Comparison of ENCODE assay signal across 29 mouse cellular contexts in the genomic region with DNA sequence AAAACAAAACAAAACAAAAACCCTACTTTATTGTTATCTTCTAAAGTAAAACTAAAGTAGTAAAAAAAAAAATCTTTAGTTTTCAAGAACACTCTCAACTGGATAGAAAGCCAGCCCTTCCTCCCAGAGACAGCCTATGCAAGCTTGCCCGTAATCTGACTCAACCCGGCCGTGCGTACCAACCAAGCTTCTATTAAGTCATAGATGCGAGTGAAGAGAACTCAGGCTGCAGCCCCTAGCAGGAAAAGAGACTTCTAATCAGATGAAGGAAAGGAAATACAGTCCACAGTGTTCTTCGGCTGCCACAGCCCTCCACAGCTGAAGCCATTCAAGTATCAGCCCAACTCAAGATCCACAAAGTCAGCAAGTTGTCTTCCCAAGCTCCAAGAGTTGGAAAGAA. TPM values are rescaled to one million over a fixed set of nuclear protein-coding genes. Genes with fewer than 3 reads are reported as not detected.
A peak's percentile ranks its signal among the peaks of the same experiment; 100 is the strongest.
DNase-seq lines count a peak whose midpoint lies in the region; ATAC-seq and TF ChIP-seq lines count a peak whose summit lies in the region.
"Had no signal": no experiment of that assay in that cellular context is flagged by ENCODE, and none has a peak within 500 bp of the region (broad histone marks: within the 10 kb centered on the region; RNA-seq: fewer than 3 reads in every experiment).

No protein-coding gene starts in this region.

- no peak for TF ChIP-seq EP300 in lung, postnatal 0 days (IDR thresholded peaks at IDR 0.05)
- no peak for TF ChIP-seq EP300 in liver, postnatal 0 days (IDR thresholded peaks at IDR 0.05; ENCODE audit: low read depth)

- peak; percentile 21 for DNase-seq in lung, postnatal 0 days (ENCODE audit: low spot score)
- no peak for DNase-seq in lung, postnatal 25 days (ENCODE audit: low spot score)
- DNase-seq in 416B (ENCODE audit: low read depth), result peak; percentile 51
- DNase-seq in MEL-GATA-1-ER (ENCODE audit: extremely low read depth, low read depth), result peak; percentile 28
- DNase-seq in liver, postnatal 0 days, result no peak
- DNase-seq: adrenal gland, adult 2 months; cerebellum, adult 11-12 months; cerebellum, postnatal 25 days; gastrocnemius, postnatal 14 days; heart, adult 18-20 months; heart, postnatal 10 days; kidney, adult 18-20 months; kidney, postnatal 4 days; lung, adult 18-20 months; thymus, postnatal 14 days had no signal

- no peak overlapping the region for H3K4me3 ChIP-seq in lung, postnatal 0 days (ENCODE audit: low read depth, low read length)
- no peak overlapping the region for H3K4me3 ChIP-seq in liver, postnatal 0 days (ENCODE audit: low read depth, low read length)
- H3K4me3 ChIP-seq in midbrain, embryonic 16.5 days (ENCODE audit: low read depth, low read length), result no peak overlapping the region
- H3K4me3 ChIP-seq: heart, embryonic 12.5 days; limb, embryonic 12.5 days; midbrain, embryonic 12.5 days had no signal

- H3K27ac ChIP-seq in lung, postnatal 0 days (ENCODE audit: low read length), result no peak overlapping the region
- H3K27ac ChIP-seq in liver, postnatal 0 days (ENCODE audit: low read depth), result no peak overlapping the region
- no peak overlapping the region for H3K27ac ChIP-seq in midbrain, embryonic 16.5 days (ENCODE audit: low read length)
- H3K27ac ChIP-seq: limb, embryonic 12.5 days; midbrain, embryonic 12.5 days; stomach, postnatal 0 days had no signal

- H3K4me1 ChIP-seq in lung, postnatal 0 days (ENCODE audit: insufficient read depth, low read depth, low read length), result no peaks in the 10 kb centered on the region
- no peaks in the 10 kb centered on the region for H3K4me1 ChIP-seq in liver, postnatal 0 days (ENCODE audit: insufficient read depth)
- H3K4me1 ChIP-seq in midbrain, embryonic 16.5 days (ENCODE audit: control insufficient read depth, insufficient read depth, low read length), result peaks cover 7% of the 10 kb centered on the region
- H3K4me1 ChIP-seq: limb, embryonic 12.5 days had no signal

- no peak overlapping the region for H3K4me2 ChIP-seq in lung, postnatal 0 days (replicated peaks; ENCODE audit: low read depth, low read length)
- no peak overlapping the region for H3K4me2 ChIP-seq in liver, postnatal 0 days (ENCODE audit: low read depth, low read length)
- no peak overlapping the region for H3K4me2 ChIP-seq in midbrain, embryonic 16.5 days (ENCODE audit: low read length)
- H3K4me2 ChIP-seq: heart, embryonic 12.5 days; limb, embryonic 12.5 days; liver, embryonic 11.5 days; midbrain, embryonic 12.5 days had no signal

- H3K9ac ChIP-seq in lung, postnatal 0 days (replicated peaks; ENCODE audit: low read depth), result no peak overlapping the region
- H3K9ac ChIP-seq in liver, postnatal 0 days (replicated peaks), result no peak overlapping the region
- no peak overlapping the region for H3K9ac ChIP-seq in midbrain, embryonic 16.5 days (ENCODE audit: low read depth, low read length)
- H3K9ac ChIP-seq: heart, embryonic 12.5 days; limb, embryonic 12.5 days; midbrain, embryonic 12.5 days had no signal

- 69% methylated on average over 6 of the region's 6 CpGs for WGBS in lung, postnatal 0 days
- WGBS in liver, postnatal 0 days (ENCODE audit: insufficient replicate concordance), result 40% methylated on average over 6 of the region's 6 CpGs
- 91% methylated on average over 6 of the region's 6 CpGs for WGBS in midbrain, embryonic 16.5 days

- H3K27me3 ChIP-seq in lung, postnatal 0 days (replicated peaks; ENCODE audit: insufficient read depth, low read length), result no peaks in the 10 kb centered on the region
- H3K27me3 ChIP-seq in liver, postnatal 0 days (ENCODE audit: insufficient read depth, low read length), result no peaks in the 10 kb centered on the region
- no peaks in the 10 kb centered on the region for H3K27me3 ChIP-seq in midbrain, embryonic 16.5 days (ENCODE audit: control insufficient read depth, insufficient read depth, low read depth, low read length)
- H3K27me3 ChIP-seq: heart, embryonic 12.5 days; limb, embryonic 12.5 days; midbrain, embryonic 12.5 days had no signal

- no peaks in the 10 kb centered on the region for H3K9me3 ChIP-seq in lung, postnatal 0 days (ENCODE audit: low read length)
- H3K9me3 ChIP-seq in liver, postnatal 0 days (ENCODE audit: low read length), result no peaks in the 10 kb centered on the region
- no peaks in the 10 kb centered on the region for H3K9me3 ChIP-seq in midbrain, embryonic 16.5 days (replicated peaks; ENCODE audit: control insufficient read depth, low read length, poor library complexity, severe bottlenecking)
- H3K9me3 ChIP-seq: heart, embryonic 12.5 days; limb, embryonic 12.5 days; midbrain, embryonic 12.5 days had no signal

- no peaks in the 10 kb centered on the region for H3K36me3 ChIP-seq in lung, postnatal 0 days (ENCODE audit: insufficient read depth, low read length)
- no peaks in the 10 kb centered on the region for H3K36me3 ChIP-seq in liver, postnatal 0 days (replicated peaks; ENCODE audit: insufficient read depth, low read length)
- H3K36me3 ChIP-seq in midbrain, embryonic 16.5 days (ENCODE audit: control insufficient read depth, insufficient read depth, low read length), result no peaks in the 10 kb centered on the region
- H3K36me3 ChIP-seq: heart, embryonic 12.5 days; limb, embryonic 12.5 days; midbrain, embryonic 12.5 days had no signal

- no peak for TF ChIP-seq CTCF in lung, postnatal 0 days (IDR thresholded peaks at IDR 0.05)
- TF ChIP-seq CTCF in liver, postnatal 0 days (IDR thresholded peaks at IDR 0.05; ENCODE audit: low read depth), result no peak

- ATAC-seq in lung, postnatal 0 days, result no peak
- 0 out of 2 replicates have a peak, but pooled peaks have one; percentile 26 for ATAC-seq in megakaryocyte progenitor cell, adult 5-6 weeks (replicated peaks; ENCODE audit: poor library complexity)
- no peak for ATAC-seq in liver, postnatal 0 days
- ATAC-seq in midbrain, embryonic 16.5 days, result no peak
- ATAC-seq: forebrain, embryonic 16.5 days had no signal

RNA-seq across cellular contexts. Expression of a gene that starts 7.1 kb away (rescaled TPM):
- 0.20 TPM in 1 of 2 replicates, not detected in the other for polyA plus RNA-seq in lung, postnatal 0 days (2015; fragmentation: Nextera tagmentation; extraction: Ambion mirVana)
- total RNA-seq in megakaryocyte progenitor cell, adult 5-6 weeks (2015), result not detected in 2 replicates
- total RNA-seq in megakaryocyte progenitor cell, adult 5-6 weeks (2017), result 0.08 and 0.10 TPM in 2 replicates
- not detected in 2 replicates for polyA plus RNA-seq in liver, postnatal 0 days (2015; fragmentation: Nextera tagmentation; extraction: Ambion mirVana)
- 0.15 TPM in 1 of 2 replicates, not detected in the other for polyA plus RNA-seq in midbrain, embryonic 16.5 days (2015; fragmentation: Nextera tagmentation; extraction: Ambion mirVana)
- total RNA-seq: adrenal gland, adult 2 months; left cerebral cortex, postnatal 14 days; monocyte, adult 5-6 weeks had no signal
- polyA plus RNA-seq: embryonic facial prominence, embryonic 14.5 days; hindbrain, embryonic 11.5 days; kidney, embryonic 16.5 days; limb, embryonic 12.5 days; liver, embryonic 11.5 days; neural tube, embryonic 11.5 days; stomach, postnatal 0 days had no signal

RNA-seq across cellular contexts. Expression of a gene that starts 7.7 kb away (rescaled TPM):
- 0.91 and 1.2 TPM in 2 replicates for polyA plus RNA-seq in lung, postnatal 0 days (2015; fragmentation: Nextera tagmentation; extraction: Ambion mirVana)
- total RNA-seq in megakaryocyte progenitor cell, adult 5-6 weeks (2015), result 1.3 TPM in 1 of 2 replicates, not detected in the other
- total RNA-seq in megakaryocyte progenitor cell, adult 5-6 weeks (2017), result 0.24 and 0.29 TPM in 2 replicates
- polyA plus RNA-seq in liver, postnatal 0 days (2015; fragmentation: Nextera tagmentation; extraction: Ambion mirVana), result 0.26 and 0.35 TPM in 2 replicates
- polyA plus RNA-seq in midbrain, embryonic 16.5 days (2015; fragmentation: Nextera tagmentation; extraction: Ambion mirVana), result 7.6 and 7.8 TPM in 2 replicates
- total RNA-seq: monocyte, adult 5-6 weeks had no signal

RNA-seq across cellular contexts. Expression of a gene that starts 39.0 kb away (rescaled TPM):
- polyA plus RNA-seq in lung, postnatal 0 days (2015; fragmentation: Nextera tagmentation; extraction: Ambion mirVana), result 18.2 and 18.8 TPM in 2 replicates
- total RNA-seq in megakaryocyte progenitor cell, adult 5-6 weeks (2015), result 18.8 and 20.5 TPM in 2 replicates
- total RNA-seq in megakaryocyte progenitor cell, adult 5-6 weeks (2017), result 38.1 and 47.6 TPM in 2 replicates
- polyA plus RNA-seq in liver, postnatal 0 days (2015; fragmentation: Nextera tagmentation; extraction: Ambion mirVana), result 9.9 and 10.5 TPM in 2 replicates
- polyA plus RNA-seq in midbrain, embryonic 16.5 days (2015; fragmentation: Nextera tagmentation; extraction: Ambion mirVana), result 29.8 and 30.9 TPM in 2 replicates

RNA-seq across cellular contexts. Expression of a gene that starts 40.5 kb away (rescaled TPM):
- polyA plus RNA-seq in lung, postnatal 0 days (2015; fragmentation: Nextera tagmentation; extraction: Ambion mirVana), result 0.04 and 0.12 TPM in 2 replicates
- total RNA-seq in megakaryocyte progenitor cell, adult 5-6 weeks (2015), result 0.24 and 0.47 TPM in 2 replicates
- 0.10 and 0.29 TPM in 2 replicates for total RNA-seq in megakaryocyte progenitor cell, adult 5-6 weeks (2017)
- 0.05 and 0.07 TPM in 2 replicates for polyA plus RNA-seq in liver, postnatal 0 days (2015; fragmentation: Nextera tagmentation; extraction: Ambion mirVana)
- 0.22 and 0.49 TPM in 2 replicates for polyA plus RNA-seq in midbrain, embryonic 16.5 days (2015; fragmentation: Nextera tagmentation; extraction: Ambion mirVana)
- total RNA-seq: gastrocnemius, postnatal 14 days; heart, adult 18-20 months; heart, postnatal 10 days had no signal
- polyA plus RNA-seq: adrenal gland, adult 2 months; heart, embryonic 12.5 days; hindbrain, embryonic 11.5 days; limb, embryonic 12.5 days; midbrain, embryonic 12.5 days; neural tube, embryonic 11.5 days; stomach, postnatal 0 days had no signal

Comparison
In these comparisons a context has a peak if more than half of its experiments do, and no peak if none do; other contexts are left out.
1. DNase-seq: peak in lung, postnatal 0 days (single experiment), 416B (single experiment) and MEL-GATA-1-ER (single experiment); none in lung, postnatal 25 days (single experiment) and liver, postnatal 0 days (single experiment).